In the genomic region with DNA sequence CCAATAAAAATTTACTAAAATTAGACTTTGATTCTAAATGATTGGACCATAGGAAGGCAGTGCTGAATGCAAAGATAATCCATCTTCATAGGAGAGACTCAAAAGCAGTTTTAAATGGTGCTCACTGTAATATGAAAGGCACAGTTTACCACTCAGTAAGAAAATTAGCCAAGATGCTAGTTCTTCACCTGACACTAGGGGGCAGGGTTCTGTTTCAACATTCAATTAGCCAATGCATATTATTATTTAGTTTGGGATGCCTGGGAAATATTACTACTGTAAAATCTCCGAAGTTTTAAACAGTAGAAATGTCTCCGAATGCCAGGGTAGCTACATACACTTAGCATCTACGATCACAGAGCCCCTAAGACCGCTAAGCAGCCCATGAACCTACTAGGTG, we compare ENCODE assay signal across 9 mouse cellular contexts.
A peak's percentile ranks its signal among the peaks of the same experiment; 100 is the strongest.
DNase-seq lines count a peak whose midpoint lies in the region; ATAC-seq and TF ChIP-seq lines count a peak whose summit lies in the region.
"Had no signal": no experiment of that assay in that cellular context is flagged by ENCODE, and none has a peak within 500 bp of the region (broad histone marks: within the 10 kb centered on the region; RNA-seq: fewer than 3 reads in every experiment).

No protein-coding gene starts in this region.

- peak; percentile 67 for TF ChIP-seq CTCF in heart, postnatal 0 days (IDR thresholded peaks at IDR 0.05; ENCODE audit: low read depth)

- no peak for ATAC-seq in heart, embryonic 12.5 days (ENCODE audit: insufficient number of reproducible peaks, low FRiP score)
- ATAC-seq in heart, postnatal 0 days (ENCODE audit: insufficient read depth, low read depth): no peak
- ATAC-seq in inflammation-experienced regulatory T-cells, adult 6 months: no peak

- H3K9ac ChIP-seq in heart, embryonic 12.5 days: no peak overlapping the region
- H3K9ac ChIP-seq in heart, postnatal 0 days (replicated peaks; ENCODE audit: low read depth, low read length): no peak overlapping the region

- H3K4me2 ChIP-seq in heart, embryonic 12.5 days: no peak overlapping the region
- H3K4me2 ChIP-seq in heart, postnatal 0 days (ENCODE audit: low read depth, low read length): no peak overlapping the region

- H3K4me3 ChIP-seq in heart, embryonic 12.5 days: no peak overlapping the region
- H3K4me3 ChIP-seq in heart, postnatal 0 days (ENCODE audit: low read depth, low read length): no peak overlapping the region
- H3K4me3 ChIP-seq in hindbrain, embryonic 10.5 days: no peak overlapping the region
- H3K4me3 ChIP-seq: megakaryocyte, embryonic 14.5 days had no signal

- no peaks in the 10 kb centered on the region for H3K9me3 ChIP-seq in heart, embryonic 12.5 days (replicated peaks)
- H3K9me3 ChIP-seq in heart, postnatal 0 days (replicated peaks; ENCODE audit: control insufficient read depth, low read length): no peaks in the 10 kb centered on the region
- H3K9me3 ChIP-seq in hindbrain, embryonic 10.5 days: no peaks in the 10 kb centered on the region
- H3K9me3 ChIP-seq: megakaryocyte, embryonic 14.5 days had no signal

- H3K36me3 ChIP-seq in heart, embryonic 12.5 days: no peaks in the 10 kb centered on the region
- H3K36me3 ChIP-seq in heart, postnatal 0 days (replicated peaks; ENCODE audit: control insufficient read depth, insufficient read depth, low read length): no peaks in the 10 kb centered on the region
- no peaks in the 10 kb centered on the region for H3K36me3 ChIP-seq in hindbrain, embryonic 10.5 days

- DNase-seq in heart, adult 11 months: peak; percentile 84
- peak; percentile 30 to 55 for DNase-seq in right cerebral cortex, adult 2 months (ENCODE audit: low spot score in 2 of 2)
- DNase-seq in right cerebral cortex, postnatal 25 days: no peak
- DNase-seq in heart, postnatal 0 days (ENCODE audit: low spot score): no peak
- DNase-seq in retina, postnatal 7 days (ENCODE audit: low read depth, low spot score): peak; percentile 17
- no peak for DNase-seq in hindbrain, embryonic 10.5 days (ENCODE audit: low spot score)

- no peak overlapping the region for H3K27ac ChIP-seq in heart, embryonic 12.5 days (ENCODE audit: poor library complexity, severe bottlenecking)
- H3K27ac ChIP-seq in heart, postnatal 0 days (ENCODE audit: low read depth): no peak overlapping the region
- no peak overlapping the region for H3K27ac ChIP-seq in hindbrain, embryonic 10.5 days

- no peaks in the 10 kb centered on the region for H3K27me3 ChIP-seq in heart, embryonic 12.5 days (replicated peaks)
- H3K27me3 ChIP-seq in heart, postnatal 0 days (ENCODE audit: control insufficient read depth, insufficient read depth, low read length): no peaks in the 10 kb centered on the region
- no peaks in the 10 kb centered on the region for H3K27me3 ChIP-seq in hindbrain, embryonic 10.5 days (ENCODE audit: insufficient read depth, poor library complexity, severe bottlenecking)

- H3K4me1 ChIP-seq in heart, embryonic 12.5 days (replicated peaks): peaks cover 19% of the 10 kb centered on the region
- peaks cover 9% of the 10 kb centered on the region for H3K4me1 ChIP-seq in heart, postnatal 0 days (ENCODE audit: control insufficient read depth, insufficient read depth)
- H3K4me1 ChIP-seq in hindbrain, embryonic 10.5 days (replicated peaks): peaks cover 23% of the 10 kb centered on the region
- H3K4me1 ChIP-seq: megakaryocyte, embryonic 14.5 days had no signal

- no peak for TF ChIP-seq EP300 in heart, postnatal 0 days (IDR thresholded peaks at IDR 0.05; ENCODE audit: low read depth)

- 61% methylated on average over 4 of the region's 4 CpGs for WGBS in heart, embryonic 12.5 days
- 68% methylated on average over 4 of the region's 4 CpGs for WGBS in heart, postnatal 0 days
- WGBS in hindbrain, embryonic 10.5 days: 78% methylated on average over 4 of the region's 4 CpGs

Comparison
In these comparisons a context has a peak if more than half of its experiments do, and no peak if none do; other contexts are left out.
1. DNase-seq: peak in heart, adult 11 months (single experiment), right cerebral cortex, adult 2 months (2 of 2) and retina, postnatal 7 days (single experiment); none in right cerebral cortex, postnatal 25 days (single experiment), heart, postnatal 0 days (single experiment) and hindbrain, embryonic 10.5 days (single experiment).